Mouse (Mus musculus) embryonic fibroblast, embryonic 13.5 days (primary cell): ENCODE data around the gene Gm20388.

Experiments used
- CTCF ChIP-seq: IDR thresholded peaks from 2 replicates; pipeline ENCODE4 v1.5.1; 2011; ENCODE audit warnings: mild to moderate bottlenecking, control low read depth, low read length, moderate library complexity, borderline replicate concordance; ENCODE audit not compliant: insufficient read depth
- POLR2A ChIP-seq: IDR thresholded peaks from 2 replicates; pipeline ENCODE4 v1.6.1; 2011; ENCODE audit warnings: low read depth, mild to moderate bottlenecking, control low read depth, low read length, moderate library complexity

GRCm38 (mm10) chr8:122343341-122343740 is 2432.7 kb downstream of the Gm20388 start:
- TF ChIP-seq CTCF: no peak
- TF ChIP-seq POLR2A: no peak
